Mouse (Mus musculus): ENCODE data around the gene Gm4559. TPM values are rescaled to one million over a fixed set of nuclear protein-coding genes. Genes with fewer than 3 reads are reported as not detected.

The Gm4559 gene
- polyA plus RNA-seq (2017; shearing (Covaris generic)), result not detected

DNA sequence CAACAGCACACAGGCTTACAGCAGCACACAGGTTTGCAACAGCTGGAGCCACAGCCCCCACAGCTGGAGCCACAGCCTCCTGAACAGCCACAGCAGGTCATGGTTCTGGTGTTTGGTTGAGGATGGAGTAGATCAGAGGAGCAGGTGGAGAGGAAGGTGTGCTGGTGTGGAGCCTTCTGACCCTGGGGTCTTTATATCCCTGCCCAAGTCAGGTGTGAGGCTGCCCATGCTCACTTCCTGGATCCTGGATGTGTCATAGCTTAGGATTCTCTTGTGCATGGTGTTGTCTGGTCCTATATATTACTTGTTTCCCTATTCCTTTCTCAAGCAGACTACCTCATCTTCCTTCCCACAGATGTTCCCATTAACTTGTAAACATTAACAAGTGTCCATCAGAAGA, at the start of gene Gm4559:
TSS of gene Gm4559 (minus strand) at position 101 of the 400 bp plus-strand sequence.

DNA sequence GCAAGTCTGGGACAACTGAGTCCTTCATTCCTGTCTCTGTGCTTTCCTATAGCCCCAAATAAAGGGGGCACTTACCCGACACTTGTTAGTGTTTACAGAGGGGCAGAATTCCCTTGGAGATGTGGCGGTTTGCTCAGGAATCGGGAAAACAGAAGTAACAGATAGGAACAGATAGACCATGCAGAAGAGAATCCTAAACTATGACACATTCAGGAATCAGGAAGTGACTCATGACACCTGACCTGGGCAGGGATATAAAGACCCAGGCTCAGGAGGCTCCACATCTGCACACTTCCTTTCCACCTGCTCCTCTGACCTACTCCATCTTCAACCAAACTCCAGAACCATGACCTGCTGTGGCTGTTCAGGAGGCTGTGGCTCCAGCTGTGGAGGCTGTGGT, 29.1 kb upstream of the Gm4559 start, which contains the start of gene Krtap5-4:
TSS of gene Krtap5-4 (plus strand) at position 301 of the 400 bp plus-strand sequence.

DNA sequence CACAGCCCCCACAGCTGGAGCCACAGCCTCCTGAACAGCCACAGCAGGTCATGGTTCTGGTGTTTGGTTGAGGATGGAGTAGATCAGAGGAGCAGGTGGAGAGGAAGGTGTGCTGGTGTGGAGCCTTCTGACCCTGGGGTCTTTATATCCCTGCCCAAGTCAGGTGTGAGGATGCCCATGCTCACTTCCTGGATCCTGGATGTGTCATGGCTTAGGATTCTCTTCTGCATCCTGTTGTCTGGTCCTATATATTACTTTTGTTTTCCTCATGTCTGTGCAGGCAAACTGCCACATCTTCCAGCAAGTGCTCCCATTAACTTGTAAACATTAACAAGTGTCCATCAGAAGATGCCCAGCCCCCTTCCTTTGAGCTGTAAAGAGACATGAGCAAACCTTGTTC, 22.9 kb upstream of the Gm4559 start, which contains the start of gene Krtap5-1:
TSS of gene Krtap5-1 (minus strand) at position 101 of the 400 bp plus-strand sequence.

DNA sequence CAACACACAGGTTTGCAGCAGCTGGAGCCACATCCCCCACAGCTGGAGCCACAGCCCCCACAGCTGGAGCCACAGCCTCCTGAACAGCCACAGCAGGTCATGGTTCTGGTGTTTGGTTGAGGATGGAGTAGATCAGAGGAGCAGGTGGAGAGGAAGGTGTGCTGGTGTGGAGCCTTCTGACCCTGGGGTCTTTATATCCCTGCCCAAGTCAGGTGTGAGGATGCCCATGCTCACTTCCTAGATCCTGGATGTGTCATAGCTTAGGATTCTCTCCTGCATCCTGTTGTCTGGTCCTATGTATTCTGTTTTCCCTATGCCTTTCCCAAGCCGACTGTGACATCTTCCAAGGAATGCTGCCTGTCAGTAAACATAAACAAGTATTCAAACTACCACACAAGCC, 15.9 kb downstream of the Gm4559 start, which contains the start of gene Gm2431:
TSS of gene Gm2431 (minus strand) at position 101 of the 400 bp plus-strand sequence.

DNA sequence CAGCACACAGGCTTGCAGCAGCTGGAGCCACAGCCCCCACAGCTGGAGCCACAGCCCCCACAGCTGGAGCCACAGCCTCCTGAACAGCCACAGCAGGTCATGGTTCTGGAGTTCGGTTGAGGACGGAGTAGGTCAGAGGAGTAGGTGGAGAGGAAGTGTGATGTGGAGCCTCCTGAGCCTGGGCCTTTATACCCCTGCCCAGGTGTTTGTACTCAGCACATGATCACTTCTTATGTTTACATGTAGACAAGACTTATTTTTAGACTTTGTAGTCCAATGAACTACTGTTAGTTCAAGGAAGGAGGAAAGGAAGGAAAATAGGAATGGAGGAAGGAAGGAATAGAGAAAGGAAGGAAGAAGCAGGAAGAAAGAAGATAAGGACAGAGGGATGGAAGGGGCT, 33.2 kb downstream of the Gm4559 start, which contains the start of gene Gm40460:
TSS of gene Gm40460 (minus strand) at position 101 of the 400 bp plus-strand sequence.

DNA sequence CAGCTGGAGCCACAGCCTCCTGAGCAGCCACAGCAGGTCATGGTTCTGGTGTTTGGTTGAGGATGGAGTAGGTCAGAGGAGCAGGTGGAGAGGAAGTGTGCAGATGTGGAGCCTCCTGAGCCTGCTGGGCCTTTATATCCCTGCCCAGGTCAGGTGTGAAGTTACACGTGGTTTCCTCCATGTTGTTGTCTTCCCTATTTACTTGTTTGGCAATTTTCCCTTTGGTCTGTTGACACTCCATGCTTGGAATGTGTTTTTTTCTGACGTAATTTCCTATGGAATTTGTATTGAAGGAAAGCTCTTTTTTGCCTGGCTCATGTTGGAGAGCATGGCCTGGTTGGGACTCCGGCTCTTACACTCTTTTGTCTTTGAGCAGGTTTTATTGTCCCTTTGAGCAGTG, 44.3 kb downstream of the Gm4559 start, which contains the start of gene Krtap5-5:
TSS of gene Krtap5-5 (minus strand) at position 101 of the 400 bp plus-strand sequence.

Other genes with a start within 250 kb of the Gm4559 start
- gene Mob2, start 213.3 kb downstream of the Gm4559 start, polyA plus RNA-seq (2017; shearing (Covaris generic)), result 122 TPM
- gene Dusp8, start 178.5 kb downstream of the Gm4559 start, polyA plus RNA-seq (2017; shearing (Covaris generic)), result 37.7 TPM
- gene Gm45618, start 153.6 kb downstream of the Gm4559 start, polyA plus RNA-seq (2017; shearing (Covaris generic)), result not detected
- gene Gm39115, start 138.3 kb downstream of the Gm4559 start, polyA plus RNA-seq (2017; shearing (Covaris generic)), result not detected
- not detected for gene Gm45337, start 129.8 kb downstream of the Gm4559 start, polyA plus RNA-seq (2017; shearing (Covaris generic))
- not detected for gene Gm29735, start 117.2 kb downstream of the Gm4559 start, polyA plus RNA-seq (2017; shearing (Covaris generic))
- gene Gm4553, start 108.6 kb downstream of the Gm4559 start, polyA plus RNA-seq (2017; shearing (Covaris generic)), result not detected
- gene Krtap5-2, start 98.4 kb downstream of the Gm4559 start, polyA plus RNA-seq (2017; shearing (Covaris generic)), result not detected
- not detected for gene Gm10153, start 84.0 kb downstream of the Gm4559 start, polyA plus RNA-seq (2017; shearing (Covaris generic))
- not detected for gene Krtap5-3, start 73.0 kb downstream of the Gm4559 start, polyA plus RNA-seq (2017; shearing (Covaris generic))
- not detected for gene Gm7579, start 62.5 kb downstream of the Gm4559 start, polyA plus RNA-seq (2017; shearing (Covaris generic))
- not detected for gene Krtap5-5, start 44.4 kb downstream of the Gm4559 start, polyA plus RNA-seq (2017; shearing (Covaris generic))
- not detected for gene Gm40460, start 33.3 kb downstream of the Gm4559 start, polyA plus RNA-seq (2017; shearing (Covaris generic))
- not detected for gene Gm2431, start 16.0 kb downstream of the Gm4559 start, polyA plus RNA-seq (2017; shearing (Covaris generic))
- not detected for gene Krtap5-1, start 22.8 kb upstream of the Gm4559 start, polyA plus RNA-seq (2017; shearing (Covaris generic))
- not detected for gene Krtap5-4, start 29.2 kb upstream of the Gm4559 start, polyA plus RNA-seq (2017; shearing (Covaris generic))
- 24.4 TPM for gene Ifitm10, start 99.4 kb upstream of the Gm4559 start, polyA plus RNA-seq (2017; shearing (Covaris generic))
- gene Gm49369, start 108.3 kb upstream of the Gm4559 start, polyA plus RNA-seq (2017; shearing (Covaris generic)), result 12.8 TPM
- 304 TPM for gene Ctsd, start 113.7 kb upstream of the Gm4559 start, polyA plus RNA-seq (2017; shearing (Covaris generic))
- not detected for gene Syt8, start 160.5 kb upstream of the Gm4559 start, polyA plus RNA-seq (2017; shearing (Covaris generic))
- not detected for gene Tnni2, start 167.4 kb upstream of the Gm4559 start, polyA plus RNA-seq (2017; shearing (Covaris generic))
- gene Lsp1, start 186.4 kb upstream of the Gm4559 start, polyA plus RNA-seq (2017; shearing (Covaris generic)), result 942 TPM
- gene Tnnt3, start 224.5 kb upstream of the Gm4559 start, polyA plus RNA-seq (2017; shearing (Covaris generic)), result 1.2 TPM

Measured in effector memory CD4-positive, alpha-beta T cell, adult 5 months (primary cell).